Mouse (Mus musculus) urinary bladder, postnatal 4 days (tissue): ENCODE measurements around the gene Haao.

Experiments used
- DNase-seq, 2 experiments: peaks; one replicate each; pipeline ENCODE4 v3.0.0; 2021 to 2022; ENCODE audit warnings: low spot score in 2 of 2

Gene Haao

DNA sequence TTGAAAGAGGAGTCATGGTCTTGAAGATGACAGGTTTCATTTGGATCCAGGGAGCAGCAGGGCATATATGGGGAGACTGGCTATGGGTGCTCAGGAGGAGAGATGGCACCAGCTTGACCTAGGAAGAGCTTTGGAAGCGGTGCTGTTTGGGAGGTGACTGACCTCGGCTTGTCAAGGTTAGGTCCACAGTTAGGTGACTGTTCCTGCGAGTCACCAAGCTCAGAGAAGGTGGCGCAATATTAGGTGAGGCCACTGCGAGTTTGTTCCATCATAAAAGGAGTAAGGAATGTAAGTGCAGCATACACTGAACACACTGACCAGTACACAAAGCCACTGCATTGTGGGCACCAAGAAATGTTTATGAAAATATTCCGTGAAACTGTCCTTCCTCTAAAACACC lies 61.3 kb downstream of the Haao start:
- no peak for DNase-seq

DNA sequence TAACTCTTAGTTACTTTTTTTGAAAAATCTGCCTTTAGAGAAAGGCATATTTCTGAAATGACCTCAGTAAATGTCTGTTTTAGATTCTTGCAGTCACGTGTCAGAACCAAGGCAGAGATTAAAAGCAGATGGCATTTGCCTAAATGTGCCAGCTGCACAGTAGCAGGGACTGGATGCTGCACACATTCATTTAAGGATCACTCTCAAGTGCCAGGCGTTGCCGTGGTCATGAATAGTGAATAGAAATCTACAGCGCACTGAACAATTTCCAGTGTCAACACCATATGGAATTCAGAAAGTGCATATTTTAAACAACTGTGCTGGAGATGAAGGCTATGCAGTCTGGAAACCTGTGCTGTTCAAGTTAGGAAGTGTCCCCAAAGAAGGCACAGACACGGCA lies 65.0 kb downstream of the Haao start:
- no peak for DNase-seq
